Mouse (Mus musculus) G1E (cell line): ENCODE measurements around the gene 1700021F05Rik.

ENCODE experiments used
- CTCF ChIP-seq: IDR thresholded peaks from 2 replicates; pipeline ENCODE4 v1.5.1; 2012; ENCODE audit warnings: low read depth, low read length, inconsistent platforms, mixed read lengths
- GATA1 ChIP-seq: IDR thresholded peaks from 2 replicates; pipeline ENCODE4 v1.6.1; 2012; ENCODE audit warnings: borderline replicate concordance, low read length, inconsistent platforms, mixed read lengths

DNA sequence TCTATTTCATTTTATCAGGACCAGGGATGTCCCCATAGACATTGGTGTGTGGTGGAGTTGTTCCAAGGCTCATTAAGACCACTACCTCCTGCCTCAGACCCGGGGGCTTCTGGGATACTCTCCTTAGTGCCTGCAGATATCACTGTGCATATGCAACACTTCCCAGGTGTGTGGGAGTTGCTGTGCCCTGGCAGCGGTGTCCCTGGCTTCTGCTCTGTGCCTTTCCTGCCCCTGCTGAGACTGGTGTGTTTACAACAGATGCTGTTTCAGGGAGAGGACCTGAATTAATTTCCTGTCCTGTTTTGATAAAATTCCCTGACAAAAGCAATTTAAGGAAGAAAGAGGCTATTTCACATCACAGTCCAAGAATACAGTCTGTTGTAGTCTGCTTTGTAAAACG lies 10.1 kb upstream of the 1700021F05Rik start:
- no peak for TF ChIP-seq GATA1
- TF ChIP-seq CTCF, result no peak
